Mouse (Mus musculus): ENCODE measurements around the gene Olfr350. TPM values are rescaled to one million over a fixed set of nuclear protein-coding genes. Genes with fewer than 3 reads are reported as not detected.

The Olfr350 gene
- polyA plus RNA-seq (2015; fragmentation: Nextera tagmentation; extraction: Ambion mirVana): not detected in 2 replicates

DNA sequence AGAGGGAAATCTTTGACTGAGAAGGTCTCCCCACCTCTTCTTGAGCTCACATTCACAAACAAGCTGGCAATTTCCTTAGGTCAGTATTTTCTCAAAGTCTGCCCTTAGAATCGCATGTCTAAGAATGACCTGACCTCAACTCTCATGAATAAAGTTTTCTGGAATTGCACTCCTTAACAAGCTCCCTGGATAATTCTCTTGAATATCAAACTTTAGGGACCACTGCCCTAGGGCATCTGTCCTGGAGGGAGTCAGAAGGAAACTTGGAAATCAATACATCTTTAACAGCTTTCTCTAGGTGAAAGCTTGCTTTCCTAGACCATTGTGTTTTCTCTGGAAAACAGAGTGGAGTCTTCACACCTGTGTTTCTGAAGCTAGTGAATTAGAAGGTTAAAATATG, at the start of gene Olfr350:
Gene Olfr350 (plus strand): TSS at position 301 of the 400 bp plus-strand sequence.
- WGBS: 87% methylated on average over 1 of the region's 1 CpGs
- H3K9ac ChIP-seq (ENCODE audit: low read depth, low read length): no peak within 1 kb of the TSS
- peaks cover 21% of the 10 kb centered on the region for H3K9me3 ChIP-seq (replicated peaks; ENCODE audit: control insufficient read depth, low read length, poor library complexity, severe bottlenecking)
- H3K4me3 ChIP-seq (ENCODE audit: low read depth, low read length): no peak within 1 kb of the TSS
- H3K4me1 ChIP-seq (ENCODE audit: control insufficient read depth, insufficient read depth, low read length): no peaks in the 10 kb centered on the region
- ATAC-seq: no peak
- H3K27me3 ChIP-seq (ENCODE audit: control insufficient read depth, insufficient read depth, low read depth, low read length): no peaks in the 10 kb centered on the region
- H3K4me2 ChIP-seq (ENCODE audit: low read length): no peak within 1 kb of the TSS
- H3K36me3 ChIP-seq (ENCODE audit: control insufficient read depth, insufficient read depth, low read length): no peaks in the 10 kb centered on the region
- no peak within 1 kb of the TSS for H3K27ac ChIP-seq (ENCODE audit: low read length)

DNA sequence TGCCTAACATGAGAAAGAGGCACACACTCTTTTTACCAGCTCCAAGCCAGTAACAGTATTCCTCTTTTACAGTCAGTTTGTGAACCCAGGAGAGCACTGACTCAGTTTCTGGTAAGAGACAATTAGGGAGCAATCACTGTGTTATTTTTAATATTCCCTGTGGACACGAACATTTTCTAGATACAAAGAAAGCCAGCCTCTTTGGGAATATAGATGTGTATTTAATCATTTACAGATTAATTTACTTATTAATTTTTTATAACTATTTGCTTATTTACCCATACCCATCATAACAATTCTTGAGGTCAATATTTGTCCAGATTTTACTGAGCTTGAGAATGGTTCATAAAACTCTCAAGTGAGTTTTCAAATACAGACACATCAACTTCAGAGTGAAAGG, 29.2 kb upstream of the Olfr350 start, which contains the start of gene Olfr3:
Gene Olfr3 (minus strand): TSS at position 101 of the 400 bp plus-strand sequence.
- Histone ChIP-seq H3K9me3 (replicated peaks; ENCODE audit: control insufficient read depth, low read length, poor library complexity, severe bottlenecking) (peaks cover 4% of the 10 kb centered on the region), H3K4me3 (ENCODE audit: low read depth, low read length) (no peak within 1 kb of the TSS), H3K36me3 (ENCODE audit: control insufficient read depth, insufficient read depth, low read length) (no peaks in the 10 kb centered on the region), H3K4me2 (ENCODE audit: low read length) (no peak within 1 kb of the TSS), H3K9ac (ENCODE audit: low read depth, low read length) (no peak within 1 kb of the TSS), H3K27ac (ENCODE audit: low read length) (no peak within 1 kb of the TSS), H3K27me3 (ENCODE audit: control insufficient read depth, insufficient read depth, low read depth, low read length) (no peaks in the 10 kb centered on the region), H3K4me1 (ENCODE audit: control insufficient read depth, insufficient read depth, low read length) (no peaks in the 10 kb centered on the region)
- ATAC-seq: no peak
- WGBS: 81% methylated on average over 1 of the region's 1 CpGs

DNA sequence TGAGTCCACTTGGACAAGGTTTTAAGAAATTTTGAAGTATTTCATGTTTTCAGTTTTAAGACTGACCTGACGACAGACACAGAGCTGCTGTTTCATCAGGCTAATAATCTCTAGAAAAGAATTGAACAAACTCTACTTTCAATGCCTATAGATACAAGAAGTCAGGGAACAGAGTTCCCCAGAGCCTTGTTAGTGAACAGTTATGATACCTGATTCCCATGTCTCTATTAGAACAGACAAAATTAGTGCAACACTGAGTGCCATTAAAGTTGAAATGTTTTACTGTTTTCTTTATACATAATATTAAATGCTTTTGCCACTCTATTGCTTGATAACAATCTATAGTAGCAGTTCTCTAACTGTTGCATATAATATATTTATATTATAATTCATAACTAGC, 16.4 kb downstream of the Olfr350 start, which contains the start of gene Olfr351:
Gene Olfr351 (minus strand): TSS at position 101 of the 400 bp plus-strand sequence.
- no peak for ATAC-seq

DNA sequence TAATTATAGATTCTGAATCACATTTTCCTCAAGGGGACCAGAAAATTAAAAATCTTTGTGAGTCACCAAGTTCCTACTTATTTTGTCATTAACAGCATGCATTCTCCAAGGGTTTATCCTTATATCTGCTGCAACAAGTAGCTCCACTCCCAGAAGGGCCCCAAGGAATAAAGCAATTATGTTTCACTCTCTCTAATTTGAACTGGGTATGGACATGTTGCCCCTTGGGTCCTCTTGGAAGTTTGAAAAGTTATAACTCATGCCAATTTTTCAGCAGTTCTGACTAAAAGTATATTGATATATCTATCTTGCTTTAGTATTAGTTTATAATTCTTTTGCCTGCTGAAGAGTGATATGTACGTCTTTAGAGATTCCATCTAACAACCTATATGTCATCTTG, 22.1 kb downstream of the Olfr350 start, which contains the start of gene Olfr352:
Gene Olfr352 (plus strand): TSS at position 301 of the 400 bp plus-strand sequence.
- no peaks in the 10 kb centered on the region for H3K36me3 ChIP-seq (ENCODE audit: control insufficient read depth, insufficient read depth, low read length)
- H3K4me2 ChIP-seq (ENCODE audit: low read length): no peak within 1 kb of the TSS
- H3K9ac ChIP-seq (ENCODE audit: low read depth, low read length): no peak within 1 kb of the TSS
- no peaks in the 10 kb centered on the region for H3K4me1 ChIP-seq (ENCODE audit: control insufficient read depth, insufficient read depth, low read length)
- no peak within 1 kb of the TSS for H3K4me3 ChIP-seq (ENCODE audit: low read depth, low read length)
- no peak for ATAC-seq
- no peak within 1 kb of the TSS for H3K27ac ChIP-seq (ENCODE audit: low read length)
- WGBS: 88% methylated on average over 1 of the region's 1 CpGs
- no peaks in the 10 kb centered on the region for H3K27me3 ChIP-seq (ENCODE audit: control insufficient read depth, insufficient read depth, low read depth, low read length)
- H3K9me3 ChIP-seq (replicated peaks; ENCODE audit: control insufficient read depth, low read length, poor library complexity, severe bottlenecking): peaks cover 15% of the 10 kb centered on the region

More for the DNA sequence above, 16.4 kb downstream of the Olfr350 start, which contains the start of gene Olfr351:
- H3K27ac ChIP-seq (ENCODE audit: low read length): no peak within 1 kb of the TSS
- WGBS: 82% methylated on average over 1 of the region's 1 CpGs
- no peak within 1 kb of the TSS for H3K9ac ChIP-seq (ENCODE audit: low read depth, low read length)
- H3K36me3 ChIP-seq (ENCODE audit: control insufficient read depth, insufficient read depth, low read length): no peaks in the 10 kb centered on the region
- H3K4me3 ChIP-seq (ENCODE audit: low read depth, low read length): no peak within 1 kb of the TSS
- H3K4me1 ChIP-seq (ENCODE audit: control insufficient read depth, insufficient read depth, low read length): no peaks in the 10 kb centered on the region
- peaks cover 15% of the 10 kb centered on the region for H3K9me3 ChIP-seq (replicated peaks; ENCODE audit: control insufficient read depth, low read length, poor library complexity, severe bottlenecking)
- H3K4me2 ChIP-seq (ENCODE audit: low read length): no peak within 1 kb of the TSS
- no peaks in the 10 kb centered on the region for H3K27me3 ChIP-seq (ENCODE audit: control insufficient read depth, insufficient read depth, low read depth, low read length)

DNA sequence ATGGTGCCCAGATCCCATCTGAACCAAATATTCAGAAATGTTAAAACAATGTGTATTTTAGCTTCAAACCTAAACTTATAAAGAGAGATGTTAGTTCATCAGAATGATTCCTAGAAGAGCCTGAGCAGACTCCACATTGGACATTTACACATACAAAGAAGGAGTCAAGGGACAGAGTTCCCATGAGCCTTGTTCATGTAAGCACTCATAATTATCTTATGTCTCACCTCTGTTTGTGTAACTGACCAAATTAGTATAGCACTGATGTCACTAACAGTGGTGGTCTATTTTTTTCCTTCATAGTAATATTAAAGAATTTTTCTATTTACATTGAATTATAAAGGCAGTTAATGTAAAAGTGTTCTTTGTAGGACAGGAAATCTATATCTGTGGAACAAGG, 46.7 kb downstream of the Olfr350 start, which contains the start of gene Olfr353:
Gene Olfr353 (minus strand): TSS at position 101 of the 400 bp plus-strand sequence.
- no peak within 1 kb of the TSS for H3K4me2 ChIP-seq (ENCODE audit: low read length)
- H3K36me3 ChIP-seq (ENCODE audit: control insufficient read depth, insufficient read depth, low read length): no peaks in the 10 kb centered on the region
- H3K4me3 ChIP-seq (ENCODE audit: low read depth, low read length): no peak within 1 kb of the TSS
- peaks cover 16% of the 10 kb centered on the region for H3K9me3 ChIP-seq (replicated peaks; ENCODE audit: control insufficient read depth, low read length, poor library complexity, severe bottlenecking)
- no peak within 1 kb of the TSS for H3K9ac ChIP-seq (ENCODE audit: low read depth, low read length)
- no peak within 1 kb of the TSS for H3K27ac ChIP-seq (ENCODE audit: low read length)
- no peak for ATAC-seq
- no peaks in the 10 kb centered on the region for H3K4me1 ChIP-seq (ENCODE audit: control insufficient read depth, insufficient read depth, low read length)
- H3K27me3 ChIP-seq (ENCODE audit: control insufficient read depth, insufficient read depth, low read depth, low read length): no peaks in the 10 kb centered on the region

DNA sequence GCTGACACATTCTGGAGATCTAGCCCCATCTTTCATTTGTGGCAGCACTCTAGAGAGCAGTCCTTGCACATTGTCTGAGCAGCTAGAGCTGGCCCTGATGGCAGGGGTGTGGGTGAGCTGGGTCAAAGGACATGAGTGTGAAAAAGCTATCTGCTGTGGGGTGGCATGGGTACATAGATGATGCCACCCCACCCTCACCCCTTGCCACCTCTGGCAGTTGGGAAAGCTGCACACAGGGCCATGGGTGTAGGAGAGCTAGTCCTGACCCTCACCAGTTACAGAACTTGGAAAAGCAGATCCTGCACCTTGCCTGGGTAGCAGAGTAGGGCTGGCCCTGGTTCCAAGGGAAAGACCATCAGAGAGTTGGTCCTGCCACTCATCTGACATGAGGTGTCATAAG, 51.0 kb downstream of the Olfr350 start:
- Histone ChIP-seq H3K9ac (ENCODE audit: low read depth, low read length) (no peak overlapping the region), H3K27ac (ENCODE audit: low read length) (no peak overlapping the region), H3K27me3 (ENCODE audit: control insufficient read depth, insufficient read depth, low read depth, low read length) (no peaks in the 10 kb centered on the region), H3K4me1 (ENCODE audit: control insufficient read depth, insufficient read depth, low read length) (no peaks in the 10 kb centered on the region), H3K9me3 (replicated peaks; ENCODE audit: control insufficient read depth, low read length, poor library complexity, severe bottlenecking) (peaks cover 12% of the 10 kb centered on the region), H3K4me2 (ENCODE audit: low read length) (no peak overlapping the region), H3K4me3 (ENCODE audit: low read depth, low read length) (no peak overlapping the region), H3K36me3 (ENCODE audit: control insufficient read depth, insufficient read depth, low read length) (no peaks in the 10 kb centered on the region)
- ATAC-seq: no peak

Other genes with a start within 250 kb of the Olfr350 start
- gene Olfr345, start 206.3 kb upstream of the Olfr350 start, polyA plus RNA-seq (2015; fragmentation: Nextera tagmentation; extraction: Ambion mirVana): not detected in 2 replicates
- not detected in 2 replicates for gene Olfr346, start 160.5 kb upstream of the Olfr350 start, polyA plus RNA-seq (2015; fragmentation: Nextera tagmentation; extraction: Ambion mirVana)
- gene Olfr347, start 114.4 kb upstream of the Olfr350 start, polyA plus RNA-seq (2015; fragmentation: Nextera tagmentation; extraction: Ambion mirVana): not detected in 2 replicates
- gene Olfr348, start 62.0 kb upstream of the Olfr350 start, polyA plus RNA-seq (2015; fragmentation: Nextera tagmentation; extraction: Ambion mirVana): not detected in 2 replicates
- gene Olfr50, start 55.8 kb upstream of the Olfr350 start, polyA plus RNA-seq (2015; fragmentation: Nextera tagmentation; extraction: Ambion mirVana): not detected in 2 replicates
- gene Olfr3, start 29.3 kb upstream of the Olfr350 start, polyA plus RNA-seq (2015; fragmentation: Nextera tagmentation; extraction: Ambion mirVana): not detected in 2 replicates
- gene Olfr351, start 16.4 kb downstream of the Olfr350 start, polyA plus RNA-seq (2015; fragmentation: Nextera tagmentation; extraction: Ambion mirVana): not detected in 2 replicates
- not detected in 2 replicates for gene Olfr352, start 22.1 kb downstream of the Olfr350 start, polyA plus RNA-seq (2015; fragmentation: Nextera tagmentation; extraction: Ambion mirVana)
- not detected in 2 replicates for gene Olfr353, start 46.6 kb downstream of the Olfr350 start, polyA plus RNA-seq (2015; fragmentation: Nextera tagmentation; extraction: Ambion mirVana)
- gene Olfr354, start 59.4 kb downstream of the Olfr350 start, polyA plus RNA-seq (2015; fragmentation: Nextera tagmentation; extraction: Ambion mirVana): not detected in 2 replicates
- not detected in 2 replicates for gene Olfr355, start 82.6 kb downstream of the Olfr350 start, polyA plus RNA-seq (2015; fragmentation: Nextera tagmentation; extraction: Ambion mirVana)
- gene Olfr356, start 90.8 kb downstream of the Olfr350 start, polyA plus RNA-seq (2015; fragmentation: Nextera tagmentation; extraction: Ambion mirVana): not detected in 2 replicates
- not detected in 2 replicates for gene Olfr357, start 147.5 kb downstream of the Olfr350 start, polyA plus RNA-seq (2015; fragmentation: Nextera tagmentation; extraction: Ambion mirVana)
- not detected in 2 replicates for gene Olfr358, start 163.0 kb downstream of the Olfr350 start, polyA plus RNA-seq (2015; fragmentation: Nextera tagmentation; extraction: Ambion mirVana)
- not detected in 2 replicates for gene Olfr360, start 219.4 kb downstream of the Olfr350 start, polyA plus RNA-seq (2015; fragmentation: Nextera tagmentation; extraction: Ambion mirVana)
- gene Olfr361, start 243.0 kb downstream of the Olfr350 start, polyA plus RNA-seq (2015; fragmentation: Nextera tagmentation; extraction: Ambion mirVana): not detected in 2 replicates

Measured in midbrain, embryonic 16.5 days (tissue).